Mouse (Mus musculus) lung, embryonic 15.5 days (tissue): Measurements from ENCODE around the gene Plxna4. TPM values are rescaled to one million over a fixed set of nuclear protein-coding genes. Genes with fewer than 3 reads are reported as not detected.

Experiments
- ATAC-seq: fragments of 200-750 bp; cut with Nextera tagmentation; 2 replicates; pipeline ENCODE4 v1.8.0; 2017; ENCODE audit warnings: moderate number of reproducible peaks, borderline replicate concordance; ENCODE audit not compliant: low FRiP score, low TSS enrichment; ENCODE audit errors: extremely low read depth
- H3K27ac ChIP-seq: fragments of 300-500 bp; sonication (generic); 2 replicates; pipeline ENCODE4 v1.5.1; 2015; ENCODE audit warnings: moderate library complexity, mild to moderate bottlenecking, inconsistent platforms
- H3K27me3 ChIP-seq: fragments of 300-500 bp; sonication (generic); 2 replicates; pipeline ENCODE4 v1.6.1; 2015; ENCODE audit warnings: inconsistent platforms
- H3K36me3 ChIP-seq: fragments of 300-500 bp; sonication (generic); 2 replicates; pipeline ENCODE4 v1.6.1; 2015; ENCODE audit warnings: inconsistent platforms
- H3K4me1 ChIP-seq: fragments of 300-500 bp; sonication (generic); 2 replicates; pipeline ENCODE4 v1.6.1; 2015; ENCODE audit warnings: inconsistent platforms
- H3K4me2 ChIP-seq: fragments of 300-500 bp; sonication (generic); 2 replicates; pipeline ENCODE4 v1.6.1; 2015; ENCODE audit warnings: inconsistent platforms, mild to moderate bottlenecking, moderate library complexity
- H3K4me3 ChIP-seq: fragments of 300-500 bp; sonication (generic); 2 replicates; pipeline ENCODE4 v1.5.1; 2015; ENCODE audit warnings: mild to moderate bottlenecking, inconsistent platforms
- H3K9ac ChIP-seq: fragments of 300-500 bp; sonication (generic); 2 replicates; pipeline ENCODE4 v1.6.1; 2015; ENCODE audit warnings: inconsistent platforms
- H3K9me3 ChIP-seq: fragments of 300-500 bp; sonication (generic); 2 replicates; pipeline ENCODE4 v1.6.1; 2016; ENCODE audit warnings: inconsistent platforms
- WGBS: fragments of 180-500 bp; shearing (Covaris S2); methylation state at CpG from one replicate; pipeline ENCODE4 v1.1.7; 2015; 5-methylcytosine and 5-hydroxymethylcytosine counted together
- polyA plus RNA-seq: library from polyadenylated mRNA; unstranded; fragments of >200 nt; fragmentation: Nextera tagmentation; extraction: Ambion mirVana; gene quantifications from 2 replicates; pipeline ENCODE4 v1.2.1, GENCODE M21; 2015

Gene Plxna4
- polyA plus RNA-seq, 1 experiment from 2014 or later, result 2.1 TPM

GRCm38 (mm10) chr6:32533962-32534740, 53.8 kb downstream of the Plxna4 start:
- no peak overlapping the region for H3K9ac ChIP-seq
- no peaks in the 10 kb centered on the region for H3K36me3 ChIP-seq
- H3K9me3 ChIP-seq, result no peaks in the 10 kb centered on the region
- no peaks in the 10 kb centered on the region for H3K4me1 ChIP-seq
- no peak overlapping the region for H3K4me2 ChIP-seq
- H3K27me3 ChIP-seq, result no peaks in the 10 kb centered on the region
- no peak overlapping the region for H3K27ac ChIP-seq
- H3K4me3 ChIP-seq, result no peak overlapping the region
- 62% methylated on average over 3 of the region's 3 CpGs for WGBS
- no peak for ATAC-seq

GRCm38 (mm10) chr6:32528081-32528570, 59.9 kb downstream of the Plxna4 start:
- Histone ChIP-seq H3K36me3 (no peaks in the 10 kb centered on the region), H3K9me3 (no peaks in the 10 kb centered on the region), H3K9ac (no peak overlapping the region), H3K27ac (no peak overlapping the region), H3K27me3 (no peaks in the 10 kb centered on the region), H3K4me3 (no peak overlapping the region), H3K4me1 (no peaks in the 10 kb centered on the region), H3K4me2 (no peak overlapping the region)
- ATAC-seq, result no peak
- WGBS, result 58% methylated on average over 8 of the region's 8 CpGs

- no peak for ATAC-seq
- Histone ChIP-seq H3K27me3 (no peaks in the 10 kb centered on the region), H3K36me3 (no peaks in the 10 kb centered on the region), H3K9me3 (no peaks in the 10 kb centered on the region), H3K4me3 (no peak overlapping the region), H3K4me1 (no peaks in the 10 kb centered on the region), H3K4me2 (no peak overlapping the region), H3K27ac (no peak overlapping the region), H3K9ac (no peak overlapping the region)
- 69% methylated on average over 7 of the region's 7 CpGs for WGBS
Observed at GRCm38 (mm10) chr6:32527518-32527917, 60.5 kb downstream of the Plxna4 start.

GRCm38 (mm10) chr6:32526762-32527161, 61.2 kb downstream of the Plxna4 start:
- Histone ChIP-seq H3K27me3 (no peaks in the 10 kb centered on the region), H3K27ac (no peak overlapping the region), H3K4me3 (no peak overlapping the region), H3K9ac (no peak overlapping the region), H3K4me2 (no peak overlapping the region), H3K36me3 (no peaks in the 10 kb centered on the region), H3K9me3 (no peaks in the 10 kb centered on the region), H3K4me1 (no peaks in the 10 kb centered on the region)
- no peak for ATAC-seq
- 51% methylated on average over 5 of the region's 5 CpGs for WGBS

GRCm38 (mm10) chr6:32520097-32520496, 67.9 kb downstream of the Plxna4 start:
- WGBS, result 77% methylated on average over 4 of the region's 4 CpGs
- Histone ChIP-seq H3K36me3 (no peaks in the 10 kb centered on the region), H3K9me3 (no peaks in the 10 kb centered on the region), H3K4me3 (no peak overlapping the region), H3K4me1 (no peaks in the 10 kb centered on the region), H3K27me3 (no peaks in the 10 kb centered on the region), H3K4me2 (no peak overlapping the region), H3K27ac (no peak overlapping the region), H3K9ac (no peak overlapping the region)
- no peak for ATAC-seq

- H3K36me3 ChIP-seq, result no peaks in the 10 kb centered on the region
- WGBS, result 90% methylated on average over 3 of the region's 3 CpGs
- no peaks in the 10 kb centered on the region for H3K27me3 ChIP-seq
- no peaks in the 10 kb centered on the region for H3K4me1 ChIP-seq
- no peak for ATAC-seq
- H3K4me3 ChIP-seq, result no peak overlapping the region
- H3K4me2 ChIP-seq, result no peak overlapping the region
- H3K9ac ChIP-seq, result no peak overlapping the region
- no peak overlapping the region for H3K27ac ChIP-seq
- no peaks in the 10 kb centered on the region for H3K9me3 ChIP-seq
Observed at GRCm38 (mm10) chr6:32518617-32519016, 69.4 kb downstream of the Plxna4 start.

GRCm38 (mm10) chr6:32514096-32514495, 73.9 kb downstream of the Plxna4 start:
- H3K4me2 ChIP-seq, result no peak overlapping the region
- peaks cover 15% of the 10 kb centered on the region; the same call in 1 of the 2 replicates for H3K4me1 ChIP-seq
- no peaks in the 10 kb centered on the region for H3K36me3 ChIP-seq
- no peak overlapping the region for H3K27ac ChIP-seq
- WGBS, result 70% methylated on average over 6 of the region's 6 CpGs
- H3K9ac ChIP-seq, result no peak overlapping the region
- ATAC-seq, result no peak
- H3K4me3 ChIP-seq, result no peak overlapping the region
- H3K9me3 ChIP-seq, result no peaks in the 10 kb centered on the region
- H3K27me3 ChIP-seq, result no peaks in the 10 kb centered on the region

- Histone ChIP-seq H3K4me2 (no peak overlapping the region), H3K4me1 (peaks cover 15% of the 10 kb centered on the region; the same call in 1 of the 2 replicates), H3K27ac (no peak overlapping the region), H3K27me3 (no peaks in the 10 kb centered on the region), H3K9ac (no peak overlapping the region), H3K4me3 (no peak overlapping the region), H3K9me3 (no peaks in the 10 kb centered on the region), H3K36me3 (no peaks in the 10 kb centered on the region)
- ATAC-seq, result no peak
- WGBS, result 52% methylated on average over 1 of the region's 1 CpGs
Observed at GRCm38 (mm10) chr6:32512010-32512409, 76.0 kb downstream of the Plxna4 start.

- no peaks in the 10 kb centered on the region for H3K9me3 ChIP-seq
- no peak overlapping the region for H3K9ac ChIP-seq
- H3K36me3 ChIP-seq, result no peaks in the 10 kb centered on the region
- H3K4me1 ChIP-seq, result peaks cover 15% of the 10 kb centered on the region; the same call in 1 of the 2 replicates
- no peak overlapping the region for H3K4me3 ChIP-seq
- H3K27me3 ChIP-seq, result no peaks in the 10 kb centered on the region
- 61% methylated on average over 7 of the region's 7 CpGs for WGBS
- H3K27ac ChIP-seq, result peak overlapping the region; percentile 66
- no peak overlapping the region; the same call in 1 of the 2 replicates for H3K4me2 ChIP-seq
- ATAC-seq, result peak; percentile 76
Observed at GRCm38 (mm10) chr6:32510924-32511323, 77.1 kb downstream of the Plxna4 start.

- Histone ChIP-seq H3K9ac (no peak overlapping the region), H3K4me3 (no peak overlapping the region), H3K4me1 (peaks cover 15% of the 10 kb centered on the region; the same call in 1 of the 2 replicates), H3K9me3 (no peaks in the 10 kb centered on the region), H3K36me3 (no peaks in the 10 kb centered on the region), H3K27me3 (no peaks in the 10 kb centered on the region), H3K27ac (0 out of 2 replicates have a peak overlapping the region, but pooled peaks have one; percentile 15), H3K4me2 (no peak overlapping the region)
- ATAC-seq, result no peak
- 84% methylated on average over 1 of the region's 1 CpGs for WGBS
Observed at GRCm38 (mm10) chr6:32510491-32510890, 77.5 kb downstream of the Plxna4 start.

GRCm38 (mm10) chr6:32509046-32509445, 78.9 kb downstream of the Plxna4 start:
- Histone ChIP-seq H3K4me3 (no peak overlapping the region), H3K27ac (no peak overlapping the region), H3K4me2 (no peak overlapping the region), H3K27me3 (no peaks in the 10 kb centered on the region), H3K9me3 (no peaks in the 10 kb centered on the region), H3K9ac (no peak overlapping the region), H3K36me3 (no peaks in the 10 kb centered on the region), H3K4me1 (peaks cover 15% of the 10 kb centered on the region; the same call in 1 of the 2 replicates)
- 73% methylated on average over 9 of the region's 9 CpGs for WGBS
- no peak for ATAC-seq

- WGBS, result 77% methylated on average over 5 of the region's 5 CpGs
- Histone ChIP-seq H3K27me3 (no peaks in the 10 kb centered on the region), H3K27ac (no peak overlapping the region), H3K36me3 (no peaks in the 10 kb centered on the region), H3K4me3 (no peak overlapping the region), H3K9ac (no peak overlapping the region), H3K4me1 (no peaks in the 10 kb centered on the region; the same call in 1 of the 2 replicates), H3K9me3 (no peaks in the 10 kb centered on the region), H3K4me2 (no peak overlapping the region)
- ATAC-seq, result no peak
Observed at GRCm38 (mm10) chr6:32504963-32505362, 83.0 kb downstream of the Plxna4 start.
